Mouse (Mus musculus): ENCODE data around the gene Lama2. TPM values are rescaled to one million over a fixed set of nuclear protein-coding genes. Genes with fewer than 3 reads are reported as not detected.
A peak's percentile ranks its signal among the peaks of the same experiment; 100 is the strongest.
"Not testable (repeated sequence)": the region's sequence is repeated elsewhere in the genome, so short reads cannot be mapped to it uniquely, and the experiment has no call there.

Lama2 gene
- polyA plus RNA-seq, 1 experiment from 2014 or later, result 17.2 TPM

- Histone ChIP-seq H3K4me1 (0 out of 2 replicates have a peak, but pooled peaks cover 5% of the 10 kb centered on the region), H3K4me3 (no peak overlapping the region), H3K27ac (no peak overlapping the region), H3K36me3 (no peaks in the 10 kb centered on the region), H3K27me3 (no peaks in the 10 kb centered on the region), H3K4me2 (no peak overlapping the region), H3K9ac (no peak overlapping the region), H3K9me3 (no peaks in the 10 kb centered on the region)
- ATAC-seq (ENCODE audit: insufficient number of reproducible peaks, low FRiP score, low TSS enrichment, low read depth), result no peak
- 13% methylated on average over 1 of the region's 1 CpGs for WGBS
These were observed 634.1 kb downstream of the Lama2 start for GRCm38 (mm10) chr10:26985451-26985850.

GRCm38 (mm10) chr10:26984082-26984481 lies 635.5 kb downstream of the Lama2 start:
- not testable (repeated sequence) for H3K4me2 ChIP-seq, H3K27me3 ChIP-seq, H3K4me3 ChIP-seq, H3K4me1 ChIP-seq, H3K9me3 ChIP-seq, H3K36me3 ChIP-seq, H3K9ac ChIP-seq
- peak overlapping the region; percentile 65 for H3K27ac ChIP-seq
- 0 out of 2 replicates have a peak, but pooled peaks have one; percentile 40 for ATAC-seq (ENCODE audit: insufficient number of reproducible peaks, low FRiP score, low TSS enrichment, low read depth)
- WGBS, result 41% methylated on average over 5 of the region's 5 CpGs

GRCm38 (mm10) chr10:26983583-26983982 lies 636.0 kb downstream of the Lama2 start:
- Histone ChIP-seq H3K27me3 (no peaks in the 10 kb centered on the region), H3K4me3 (no peak overlapping the region), H3K4me1 (0 out of 2 replicates have a peak, but pooled peaks cover 5% of the 10 kb centered on the region), H3K9ac (no peak overlapping the region), H3K27ac (peak overlapping the region; percentile 80; the same call in 1 of the 2 replicates), H3K9me3 (no peaks in the 10 kb centered on the region), H3K36me3 (no peaks in the 10 kb centered on the region), H3K4me2 (no peak overlapping the region)
- 45% methylated on average over 1 of the region's 1 CpGs for WGBS
- 0 out of 2 replicates have a peak, but pooled peaks have one; percentile 52 for ATAC-seq (ENCODE audit: insufficient number of reproducible peaks, low FRiP score, low TSS enrichment, low read depth)

GRCm38 (mm10) chr10:26982621-26983020 lies 636.9 kb downstream of the Lama2 start:
- H3K27ac ChIP-seq, result peak overlapping the region; percentile 80; the same call in 1 of the 2 replicates
- H3K36me3 ChIP-seq, result no peaks in the 10 kb centered on the region
- no peaks in the 10 kb centered on the region for H3K9me3 ChIP-seq
- no peaks in the 10 kb centered on the region for H3K27me3 ChIP-seq
- H3K4me1 ChIP-seq, result 0 out of 2 replicates have a peak, but pooled peaks cover 5% of the 10 kb centered on the region
- no peak overlapping the region for H3K4me3 ChIP-seq
- no peak for ATAC-seq (ENCODE audit: insufficient number of reproducible peaks, low FRiP score, low TSS enrichment, low read depth)
- H3K9ac ChIP-seq, result no peak overlapping the region
- no peak overlapping the region for H3K4me2 ChIP-seq
- 69% methylated on average over 2 of the region's 2 CpGs for WGBS

- WGBS, result 89% methylated on average over 3 of the region's 3 CpGs
- ATAC-seq (ENCODE audit: insufficient number of reproducible peaks, low FRiP score, low TSS enrichment, low read depth), result no peak
- no peaks in the 10 kb centered on the region for H3K27me3 ChIP-seq
These were observed 644.2 kb downstream of the Lama2 start for GRCm38 (mm10) chr10:26975372-26975771.

GRCm38 (mm10) chr10:26974224-26974623 lies 645.3 kb downstream of the Lama2 start:
- WGBS, result 77% methylated on average over 1 of the region's 1 CpGs
- Histone ChIP-seq H3K27me3 (no peaks in the 10 kb centered on the region), H3K27ac (no peak overlapping the region), H3K4me1 (no peaks in the 10 kb centered on the region), H3K36me3 (no peaks in the 10 kb centered on the region), H3K9me3 (no peaks in the 10 kb centered on the region), H3K9ac (no peak overlapping the region), H3K4me2 (no peak overlapping the region), H3K4me3 (no peak overlapping the region)
- no peak for ATAC-seq (ENCODE audit: insufficient number of reproducible peaks, low FRiP score, low TSS enrichment, low read depth)

More at GRCm38 (mm10) chr10:26975372-26975771, 644.2 kb downstream of the Lama2 start:
- H3K4me3 ChIP-seq, result no peak overlapping the region
- H3K27ac ChIP-seq, result no peak overlapping the region
- no peaks in the 10 kb centered on the region for H3K36me3 ChIP-seq
- H3K9ac ChIP-seq, result no peak overlapping the region
- H3K4me2 ChIP-seq, result no peak overlapping the region
- no peaks in the 10 kb centered on the region for H3K9me3 ChIP-seq
- H3K4me1 ChIP-seq, result no peaks in the 10 kb centered on the region

GRCm38 (mm10) chr10:26973575-26973974 lies 646.0 kb downstream of the Lama2 start:
- no peak overlapping the region for H3K9ac ChIP-seq
- H3K4me2 ChIP-seq, result no peak overlapping the region
- no peak overlapping the region for H3K4me3 ChIP-seq
- H3K36me3 ChIP-seq, result no peaks in the 10 kb centered on the region
- no peaks in the 10 kb centered on the region for H3K4me1 ChIP-seq
- WGBS, result 84% methylated on average over 2 of the region's 2 CpGs
- ATAC-seq (ENCODE audit: insufficient number of reproducible peaks, low FRiP score, low TSS enrichment, low read depth), result no peak
- H3K9me3 ChIP-seq, result no peaks in the 10 kb centered on the region
- H3K27me3 ChIP-seq, result no peaks in the 10 kb centered on the region
- H3K27ac ChIP-seq, result no peak overlapping the region

- no peaks in the 10 kb centered on the region for H3K9me3 ChIP-seq
- no peak overlapping the region for H3K4me2 ChIP-seq
- ATAC-seq (ENCODE audit: insufficient number of reproducible peaks, low FRiP score, low TSS enrichment, low read depth), result no peak
- no peak overlapping the region for H3K9ac ChIP-seq
- no peaks in the 10 kb centered on the region for H3K4me1 ChIP-seq
- no peaks in the 10 kb centered on the region for H3K36me3 ChIP-seq
- H3K27me3 ChIP-seq, result no peaks in the 10 kb centered on the region
- 72% methylated on average over 3 of the region's 3 CpGs for WGBS
- no peak overlapping the region for H3K4me3 ChIP-seq
- H3K27ac ChIP-seq, result no peak overlapping the region
These were observed 661.0 kb downstream of the Lama2 start for GRCm38 (mm10) chr10:26958513-26958912.

GRCm38 (mm10) chr10:26950448-26950847 lies 669.1 kb downstream of the Lama2 start:
- Histone ChIP-seq H3K4me3 (no peak overlapping the region), H3K4me1 (no peaks in the 10 kb centered on the region), H3K27me3 (no peaks in the 10 kb centered on the region), H3K9me3 (no peaks in the 10 kb centered on the region), H3K36me3 (no peaks in the 10 kb centered on the region), H3K4me2 (no peak overlapping the region), H3K9ac (no peak overlapping the region), H3K27ac (no peak overlapping the region)
- 84% methylated on average over 7 of the region's 7 CpGs for WGBS
- ATAC-seq (ENCODE audit: insufficient number of reproducible peaks, low FRiP score, low TSS enrichment, low read depth), result no peak

- no peak for ATAC-seq (ENCODE audit: insufficient number of reproducible peaks, low FRiP score, low TSS enrichment, low read depth)
- H3K9me3 ChIP-seq, result no peaks in the 10 kb centered on the region
- WGBS, result 76% methylated on average over 8 of the region's 8 CpGs
These were observed 669.9 kb downstream of the Lama2 start for GRCm38 (mm10) chr10:26949667-26950066.

GRCm38 (mm10) chr10:26948331-26948730 lies 671.2 kb downstream of the Lama2 start:
- ATAC-seq (ENCODE audit: insufficient number of reproducible peaks, low FRiP score, low TSS enrichment, low read depth), result no peak
- H3K9ac ChIP-seq, result no peak overlapping the region
- no peak overlapping the region for H3K4me3 ChIP-seq
- H3K4me1 ChIP-seq, result no peaks in the 10 kb centered on the region
- no peak overlapping the region for H3K4me2 ChIP-seq
- no peaks in the 10 kb centered on the region for H3K36me3 ChIP-seq
- no peaks in the 10 kb centered on the region for H3K9me3 ChIP-seq
- no peak overlapping the region for H3K27ac ChIP-seq
- 75% methylated on average over 2 of the region's 2 CpGs for WGBS
- no peaks in the 10 kb centered on the region for H3K27me3 ChIP-seq

More at GRCm38 (mm10) chr10:26949667-26950066, 669.9 kb downstream of the Lama2 start:
- Histone ChIP-seq H3K27me3 (no peaks in the 10 kb centered on the region), H3K4me2 (no peak overlapping the region), H3K4me3 (no peak overlapping the region), H3K36me3 (no peaks in the 10 kb centered on the region), H3K4me1 (no peaks in the 10 kb centered on the region), H3K27ac (no peak overlapping the region), H3K9ac (no peak overlapping the region)

GRCm38 (mm10) chr10:26939549-26939948 lies 680.0 kb downstream of the Lama2 start:
- no peak for ATAC-seq (ENCODE audit: insufficient number of reproducible peaks, low FRiP score, low TSS enrichment, low read depth)
- WGBS, result 65% methylated on average over 1 of the region's 1 CpGs
- H3K9ac ChIP-seq, result no peak overlapping the region
- no peak overlapping the region for H3K4me3 ChIP-seq
- no peaks in the 10 kb centered on the region for H3K36me3 ChIP-seq
- no peak overlapping the region for H3K4me2 ChIP-seq
- no peaks in the 10 kb centered on the region for H3K4me1 ChIP-seq
- no peaks in the 10 kb centered on the region for H3K9me3 ChIP-seq
- H3K27ac ChIP-seq, result no peak overlapping the region
- no peaks in the 10 kb centered on the region for H3K27me3 ChIP-seq

GRCm38 (mm10) chr10:26938464-26938863 lies 681.1 kb downstream of the Lama2 start:
- not testable (repeated sequence) for H3K4me3 ChIP-seq; H3K36me3 ChIP-seq; H3K4me2 ChIP-seq; H3K9me3 ChIP-seq; H3K27ac ChIP-seq; ATAC-seq (ENCODE audit: insufficient number of reproducible peaks, low FRiP score, low TSS enrichment, low read depth); H3K27me3 ChIP-seq; H3K9ac ChIP-seq; H3K4me1 ChIP-seq
- WGBS, result 83% methylated on average over 4 of the region's 4 CpGs

Measured in limb, embryonic 15.5 days (tissue).